Mouse (Mus musculus) urinary bladder, adult 18-20 months (tissue): ENCODE data around the gene Gtf3c5.

Experiments
- DNase-seq, 2 experiments: peaks; one replicate each; pipeline ENCODE4 v3.0.0; 2022; ENCODE audit warnings: low spot score in 2 of 2, mixed read lengths in 2 of 2

Gtf3c5 gene

DNA sequence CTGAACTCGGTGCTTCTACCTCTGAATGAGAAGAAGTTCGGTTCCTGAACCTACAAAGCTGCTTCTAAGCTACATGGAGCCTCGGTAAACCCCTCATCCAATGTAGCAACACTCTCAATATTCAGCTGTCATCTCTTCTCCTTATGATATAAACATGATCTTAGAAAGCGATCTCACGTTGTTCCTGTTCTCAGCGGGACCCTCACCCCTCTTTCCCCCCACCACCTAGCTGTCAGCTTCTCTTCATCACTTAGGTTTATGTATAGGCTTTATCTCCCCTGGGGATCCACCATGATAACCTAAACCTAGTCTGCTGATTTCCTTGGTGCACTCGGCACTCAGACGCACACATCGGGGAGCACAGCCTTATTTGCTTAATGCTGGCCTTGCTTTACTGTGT, at the start of gene Gtf3c5:
TSS of gene Gtf3c5 (minus strand) at position 101 of the 400 bp plus-strand sequence.
- no peak for DNase-seq

DNA sequence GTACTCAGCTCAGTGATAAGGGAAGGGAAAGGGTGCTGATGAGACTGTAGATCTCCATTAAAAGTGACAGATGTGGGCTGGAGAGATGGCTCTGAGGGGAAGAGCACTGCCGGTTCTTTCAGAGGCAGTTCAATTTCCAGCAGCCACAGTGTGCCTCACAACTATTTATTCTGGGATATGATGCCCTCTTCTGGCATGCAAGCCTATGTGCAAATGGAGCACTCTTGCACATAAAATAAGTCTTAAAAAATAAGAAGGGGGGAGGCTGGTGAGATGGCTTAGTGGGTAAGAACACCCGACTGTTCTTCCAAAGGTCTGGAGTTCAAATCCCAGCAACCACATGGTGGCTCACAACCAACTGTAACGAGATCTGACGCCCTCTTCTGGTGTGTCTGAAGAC, 49.6 kb upstream of the Gtf3c5 start:
- no peak for DNase-seq

GRCm38 (mm10) chr2:28632626-28633025, 49.1 kb upstream of the Gtf3c5 start:
- no peak for DNase-seq

GRCm38 (mm10) chr2:28629911-28630381, 46.4 kb upstream of the Gtf3c5 start:
- DNase-seq = no peak

GRCm38 (mm10) chr2:28628053-28628452, 44.5 kb upstream of the Gtf3c5 start:
- no peak for DNase-seq

- DNase-seq = no peak
Measured at GRCm38 (mm10) chr2:28626038-28626437, 42.5 kb upstream of the Gtf3c5 start.

- DNase-seq = no peak
Measured at GRCm38 (mm10) chr2:28624870-28625269, 41.3 kb upstream of the Gtf3c5 start.

DNA sequence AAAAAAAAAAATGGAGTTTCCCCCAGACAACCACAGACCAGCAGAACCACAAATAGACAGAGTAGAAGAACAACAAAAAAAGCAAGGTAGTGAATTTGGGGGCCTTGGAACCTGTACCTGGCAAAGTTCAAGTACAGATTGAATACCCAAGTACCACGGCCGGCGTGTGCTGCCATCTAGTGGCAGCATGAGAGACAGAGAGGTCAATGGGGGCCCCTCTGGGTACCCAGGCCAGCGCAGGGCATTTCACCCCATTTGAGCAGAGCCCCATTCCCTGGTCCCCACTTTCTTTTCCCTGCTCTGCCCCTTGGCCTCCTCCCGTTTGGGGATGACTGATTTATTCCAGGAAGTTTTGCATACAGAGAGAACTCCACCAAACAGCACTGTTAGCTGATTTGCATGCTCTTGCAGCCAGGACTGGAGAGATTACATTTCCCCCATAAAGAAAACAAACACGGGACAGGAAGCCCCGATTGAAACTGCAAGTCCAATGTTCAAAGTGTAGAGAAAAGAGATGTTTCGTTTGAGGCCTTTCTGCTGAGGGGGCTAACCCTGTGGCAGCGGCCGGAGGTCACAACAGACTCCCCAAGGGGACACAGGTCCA, 39.1 kb upstream of the Gtf3c5 start:
- peak in 1 of 2 experiments; percentile 23 for DNase-seq

- DNase-seq = no peak
Measured at GRCm38 (mm10) chr2:28621664-28622171, 38.2 kb upstream of the Gtf3c5 start, which contains the start of gene Gfi1b. Gene Gfi1b (minus strand): TSS chr2:28621982.

DNA sequence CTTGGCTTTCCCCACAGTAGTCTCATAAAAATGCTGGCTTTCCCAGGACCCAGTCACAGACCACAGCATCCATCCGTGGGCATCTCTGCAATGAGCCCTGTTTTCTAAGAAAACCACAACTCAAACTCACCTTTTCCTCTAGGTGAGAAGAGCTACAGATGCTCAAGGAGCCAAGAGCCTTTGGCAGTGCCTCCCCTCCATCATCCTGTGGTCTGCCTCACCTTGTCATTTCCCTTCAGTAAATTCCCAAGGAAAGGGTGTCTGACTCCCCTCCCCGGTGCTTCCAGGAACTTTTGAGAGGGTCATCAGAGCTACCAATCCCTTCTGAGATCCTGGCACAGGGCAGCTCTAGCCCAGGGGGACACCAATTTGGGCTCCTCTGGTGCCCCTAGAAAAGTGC, 37.6 kb upstream of the Gtf3c5 start:
- no peak for DNase-seq

DNA sequence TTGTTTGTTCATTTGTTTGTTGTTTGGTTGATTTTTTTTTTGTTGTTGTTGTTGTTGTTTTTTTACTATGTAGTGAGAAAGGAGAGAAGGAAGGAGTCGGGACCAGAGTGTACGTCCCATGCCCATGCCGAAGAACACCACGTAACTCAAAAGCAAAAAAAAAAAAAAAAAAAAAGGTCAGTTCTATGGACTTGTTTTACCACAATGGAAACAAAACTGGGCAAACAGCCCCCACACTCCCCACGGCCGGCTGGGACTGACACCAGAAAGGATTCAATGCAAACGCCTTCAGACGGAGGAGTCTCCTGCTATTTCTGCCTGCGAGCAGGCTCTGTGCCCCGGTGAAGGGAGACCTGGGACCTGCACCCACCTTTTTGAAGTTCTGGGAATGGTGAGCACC, 37.0 kb upstream of the Gtf3c5 start:
- DNase-seq = no peak

- no peak for DNase-seq
Measured at GRCm38 (mm10) chr2:28619369-28619768, 35.8 kb upstream of the Gtf3c5 start.

GRCm38 (mm10) chr2:28618777-28619336, 35.3 kb upstream of the Gtf3c5 start:
- no peak for DNase-seq

DNA sequence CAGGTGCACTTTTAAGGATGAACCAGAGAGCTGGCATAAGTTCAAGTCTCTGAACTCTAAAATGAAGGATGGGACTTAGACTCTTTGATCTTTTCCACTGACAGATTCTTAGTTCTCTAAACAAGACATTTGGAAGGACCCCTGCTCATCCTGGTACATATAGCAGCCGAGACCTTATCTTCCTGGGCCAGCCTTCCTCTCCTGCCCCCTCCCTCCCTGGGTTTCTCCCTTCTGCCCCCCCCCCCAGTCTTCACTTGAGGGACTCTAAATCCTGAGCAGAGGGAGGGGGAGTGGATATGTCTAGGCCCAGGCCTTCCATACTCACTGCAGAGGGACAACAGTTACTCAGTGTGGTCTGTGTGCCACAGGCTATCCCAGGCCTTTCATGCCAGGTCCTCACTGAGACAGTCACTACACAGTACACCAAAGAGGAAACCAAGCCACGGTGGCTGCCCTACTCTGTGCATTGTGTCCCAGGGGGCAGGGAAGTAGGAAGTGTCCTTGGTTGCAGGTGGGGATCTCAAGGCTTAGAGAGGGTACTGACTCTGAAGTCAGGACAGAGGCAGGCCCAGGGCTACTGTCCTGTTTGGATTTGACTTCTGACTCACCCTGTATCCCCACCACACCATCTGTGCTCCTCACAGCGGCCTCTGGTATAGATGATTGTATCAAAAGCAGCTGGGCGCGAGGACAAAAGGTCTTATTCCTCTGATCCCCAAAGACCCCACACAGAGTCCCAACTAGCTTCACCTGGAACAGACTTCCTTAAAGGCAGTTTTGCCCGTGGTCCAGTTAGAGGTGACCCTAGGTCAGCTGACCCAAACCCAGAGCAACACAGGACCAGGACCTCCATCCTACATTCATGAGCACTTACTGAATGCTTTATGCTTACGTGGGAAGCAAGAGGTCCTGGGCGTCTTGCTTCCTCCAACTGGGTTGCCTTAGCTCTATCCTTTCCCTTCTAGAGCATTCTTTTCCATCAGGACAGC, 34.2 kb upstream of the Gtf3c5 start:
- no peak for DNase-seq

DNA sequence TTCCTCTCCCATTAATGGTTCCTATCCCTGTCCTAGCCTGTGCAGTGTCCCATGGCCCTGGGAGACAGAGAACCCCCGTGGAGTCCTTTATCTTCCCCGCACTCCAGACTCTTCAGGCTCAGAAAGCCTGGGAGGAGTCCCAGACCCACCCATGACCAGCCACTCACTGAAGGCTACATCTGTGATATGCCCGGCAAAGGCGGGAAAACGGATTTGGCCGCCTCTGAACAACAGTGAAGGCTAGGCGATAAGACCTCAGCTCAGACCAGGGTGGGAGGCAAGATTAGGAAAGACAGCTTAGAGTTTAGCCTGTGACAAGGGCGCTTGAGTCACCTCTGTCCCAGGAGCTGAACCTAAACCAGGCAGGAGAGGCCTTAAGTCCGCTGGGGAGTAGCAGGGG, 33.3 kb upstream of the Gtf3c5 start:
- DNase-seq = no peak

DNA sequence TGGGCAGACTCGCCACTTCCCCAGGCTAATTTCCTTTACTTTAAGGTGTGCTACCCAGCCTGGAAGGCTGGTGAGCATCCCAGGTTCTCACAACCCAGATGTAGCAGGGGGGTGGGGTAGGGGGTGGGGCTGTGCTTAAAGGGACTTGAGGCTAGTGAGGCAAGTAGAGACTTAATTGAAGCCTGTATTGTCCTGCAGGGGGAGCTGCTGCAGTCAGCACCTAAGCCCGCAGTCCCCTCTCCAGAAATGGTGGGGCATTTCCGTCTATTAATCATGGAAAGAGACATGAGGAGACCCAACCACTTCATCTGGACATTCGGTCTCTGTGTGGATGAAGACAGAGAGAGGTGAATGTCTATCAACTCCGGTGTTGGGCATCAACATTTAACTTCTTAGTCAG, 32.8 kb upstream of the Gtf3c5 start:
- DNase-seq = no peak

DNA sequence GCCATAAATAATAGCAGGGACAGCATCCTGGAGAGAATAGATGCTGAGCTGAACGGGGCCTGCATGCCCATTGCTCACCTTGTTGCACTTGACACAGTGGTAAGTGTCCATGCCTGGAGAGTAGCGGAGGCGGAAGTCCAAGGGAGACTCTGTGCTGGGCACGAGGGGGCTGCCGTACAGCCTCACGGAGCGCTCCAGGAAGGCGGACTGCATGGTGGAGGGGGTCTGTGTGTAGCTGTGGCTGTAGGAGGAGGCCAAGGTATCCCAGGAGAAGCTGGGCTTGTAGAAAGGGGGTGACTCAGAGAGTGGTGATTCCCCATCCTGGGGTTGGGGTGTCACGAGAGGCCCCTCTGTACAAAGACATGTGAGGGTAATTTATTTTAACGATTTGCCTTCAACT, 30.0 kb upstream of the Gtf3c5 start:
- DNase-seq = no peak

GRCm38 (mm10) chr2:28612436-28613063, 29.0 kb upstream of the Gtf3c5 start:
- DNase-seq = no peak

- DNase-seq = no peak
Measured at GRCm38 (mm10) chr2:28611407-28611787, 27.8 kb upstream of the Gtf3c5 start.

DNA sequence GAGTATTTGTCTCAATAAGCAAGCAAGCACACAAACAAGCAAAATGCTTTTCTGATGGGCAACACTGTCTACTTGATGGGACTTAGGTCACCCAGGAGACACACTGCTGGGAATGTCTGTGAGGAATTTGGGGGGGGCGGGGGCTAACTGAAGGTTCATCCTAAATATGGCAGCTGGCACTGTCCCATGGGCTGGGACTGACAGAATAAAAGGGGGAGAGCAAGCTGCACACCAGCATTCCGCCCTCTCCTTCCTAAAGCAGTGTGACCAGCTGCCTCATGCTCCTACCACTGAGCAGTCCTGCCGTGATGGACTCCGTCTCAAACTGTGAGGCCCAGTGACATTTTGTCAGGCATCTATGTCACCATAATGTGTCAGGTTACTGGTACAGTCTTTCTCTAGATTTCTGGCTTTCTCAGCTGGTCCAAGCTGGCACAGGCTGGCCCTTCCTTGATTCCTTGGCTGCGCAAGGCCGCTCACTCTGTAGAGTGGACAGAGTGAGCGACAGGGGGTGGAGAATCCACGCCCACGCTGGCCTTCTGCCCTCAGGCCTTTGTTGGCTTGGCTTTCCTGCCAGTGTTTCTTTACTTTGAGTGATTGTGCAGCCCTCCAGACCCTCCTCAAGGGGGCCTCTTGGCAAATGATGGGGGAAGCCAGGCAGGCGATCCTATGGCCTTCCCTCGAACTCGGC, 27.3 kb upstream of the Gtf3c5 start:
- no peak for DNase-seq

DNA sequence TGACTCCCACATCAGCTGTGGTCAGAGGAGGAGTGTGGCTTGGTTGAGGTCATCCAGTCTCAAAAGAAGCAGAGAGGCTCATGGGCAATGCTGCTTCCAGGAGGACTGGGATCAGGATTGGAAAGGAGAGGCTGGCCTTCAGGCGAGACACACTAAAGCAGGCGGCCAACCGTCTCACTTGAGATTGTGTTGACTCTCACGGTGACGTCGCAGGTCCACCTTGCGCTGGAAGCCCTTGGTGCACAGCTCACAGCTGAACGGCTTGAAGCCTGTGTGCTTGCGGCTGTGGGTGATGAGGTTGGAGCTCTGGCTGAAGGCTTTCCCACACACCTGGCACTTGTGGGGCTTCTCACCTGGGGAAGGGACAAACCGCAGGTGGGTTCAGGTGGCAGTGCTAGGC, 26.3 kb upstream of the Gtf3c5 start:
- DNase-seq = no peak
